Mouse (Mus musculus): Measurements from ENCODE around the gene Gm11492. TPM values are rescaled to one million over a fixed set of nuclear protein-coding genes. Genes with fewer than 3 reads are reported as not detected.

Gm11492 gene
- polyA plus RNA-seq, 1 experiment: not detected

GRCm38 (mm10) chr11:87615551-87615950 is 49.1 kb downstream of the Gm11492 start:
- Histone ChIP-seq H3K4me3 (replicated peaks; ENCODE audit: extremely low read depth, low read depth, low read length) (no peak overlapping the region), H3K4me1 (ENCODE audit: control insufficient read depth, insufficient read depth, low read length) (no peaks in the 10 kb centered on the region)
- 89% methylated on average over 5 of the region's 5 CpGs for whole genome bisulfite sequencing
- no peak for TF ChIP-seq CTCF (IDR thresholded peaks at IDR 0.05; ENCODE audit: insufficient read depth, low read length)
- no peak for TF ChIP-seq POLR2A (IDR thresholded peaks at IDR 0.05; ENCODE audit: borderline replicate concordance, extremely low read depth, low read depth, low read length)
- DNase-seq: no peak

GRCm38 (mm10) chr11:87615952-87616351 is 49.5 kb downstream of the Gm11492 start:
- TF ChIP-seq CTCF (IDR thresholded peaks at IDR 0.05; ENCODE audit: insufficient read depth, low read length) (no peak), POLR2A (IDR thresholded peaks at IDR 0.05; ENCODE audit: borderline replicate concordance, extremely low read depth, low read depth, low read length) (no peak)
- Histone ChIP-seq H3K4me1 (ENCODE audit: control insufficient read depth, insufficient read depth, low read length) (no peaks in the 10 kb centered on the region), H3K4me3 (replicated peaks; ENCODE audit: extremely low read depth, low read depth, low read length) (no peak overlapping the region)
- WGBS: 94% methylated on average over 2 of the region's 2 CpGs
- DNase-seq: no peak

- no peak for DNase-seq
- TF ChIP-seq CTCF (IDR thresholded peaks at IDR 0.05; ENCODE audit: insufficient read depth, low read length): no peak
- no peak for TF ChIP-seq POLR2A (IDR thresholded peaks at IDR 0.05; ENCODE audit: borderline replicate concordance, extremely low read depth, low read depth, low read length)
- WGBS: 89% methylated on average over 68 of the region's 69 CpGs
- no peaks in the 10 kb centered on the region for H3K4me1 ChIP-seq (ENCODE audit: control insufficient read depth, insufficient read depth, low read length)
- no peak within 1 kb of the TSS for H3K4me3 ChIP-seq (replicated peaks; ENCODE audit: extremely low read depth, low read depth, low read length)
Measured at GRCm38 (mm10) chr11:87616790-87617474, 50.5 kb downstream of the Gm11492 start, which contains the start of gene Hsf5. TSS of gene Hsf5 (plus strand) at chr11:87617164.

GRCm38 (mm10) chr11:87617606-87618005 is 51.2 kb downstream of the Gm11492 start:
- no peak for DNase-seq
- 90% methylated on average over 32 of the region's 32 CpGs for WGBS
- no peak overlapping the region for H3K4me3 ChIP-seq (replicated peaks; ENCODE audit: extremely low read depth, low read depth, low read length)
- TF ChIP-seq POLR2A (IDR thresholded peaks at IDR 0.05; ENCODE audit: borderline replicate concordance, extremely low read depth, low read depth, low read length) (no peak), CTCF (IDR thresholded peaks at IDR 0.05; ENCODE audit: insufficient read depth, low read length) (no peak)
- H3K4me1 ChIP-seq (ENCODE audit: control insufficient read depth, insufficient read depth, low read length): no peaks in the 10 kb centered on the region

Other genes with a start within 250 kb of the Gm11492 start
- 0.27 and 0.46 TPM in 2 replicates for gene Ppm1e, start 207.6 kb upstream of the Gm11492 start, polyA plus RNA-seq (2012; rRNA removed)
- gene Rad51c, start 161.7 kb upstream of the Gm11492 start, polyA plus RNA-seq (2012; rRNA removed): 0.36 and 0.44 TPM in 2 replicates
- 0.39 and 0.45 TPM in 2 replicates for gene Tex14, start 161.6 kb upstream of the Gm11492 start, polyA plus RNA-seq (2012; rRNA removed)
- 149 and 238 TPM in 2 replicates for gene Sept4, start 2.2 kb downstream of the Gm11492 start, polyA plus RNA-seq (2012; rRNA removed)
- 21.0 and 22.1 TPM in 2 replicates for gene Mtmr4, start 25.5 kb downstream of the Gm11492 start, polyA plus RNA-seq (2012; rRNA removed)
- 0.02 TPM in 1 of 2 replicates, not detected in the other for gene Hsf5, start 50.5 kb downstream of the Gm11492 start, polyA plus RNA-seq (2012; rRNA removed)
- 10.5 and 12.6 TPM in 2 replicates for gene Rnf43, start 96.1 kb downstream of the Gm11492 start, polyA plus RNA-seq (2012; rRNA removed)
- gene Supt4a, start 170.9 kb downstream of the Gm11492 start, polyA plus RNA-seq (2012; rRNA removed): 44.7 and 73.4 TPM in 2 replicates
- 5.8 TPM in 2 replicates for gene Tspoap1, start 193.9 kb downstream of the Gm11492 start, polyA plus RNA-seq (2012; rRNA removed)
- gene Mpo, start 226.9 kb downstream of the Gm11492 start, polyA plus RNA-seq (2012; rRNA removed): 0.11 and 0.60 TPM in 2 replicates